Mouse (Mus musculus) ES-Bruce4 (cell line): ENCODE data around the gene Abcc4.
"Not testable (repeated sequence)": the region's sequence is repeated elsewhere in the genome, so short reads cannot be mapped to it uniquely, and the experiment has no call there.

Experiments
- CTCF ChIP-seq: IDR thresholded peaks from one replicate; pipeline ENCODE4 v1.8.1; 2011; ENCODE audit warnings: low read depth, low read length
- EP300 ChIP-seq: IDR thresholded peaks from 2 replicates; pipeline ENCODE4 v1.6.1; 2011; ENCODE audit warnings: low read depth, low read length; ENCODE audit not compliant: insufficient read depth
- POLR2A ChIP-seq: IDR thresholded peaks from one replicate; pipeline ENCODE4 v1.8.1; 2011; ENCODE audit warnings: low read length; ENCODE audit not compliant: insufficient read depth

DNA sequence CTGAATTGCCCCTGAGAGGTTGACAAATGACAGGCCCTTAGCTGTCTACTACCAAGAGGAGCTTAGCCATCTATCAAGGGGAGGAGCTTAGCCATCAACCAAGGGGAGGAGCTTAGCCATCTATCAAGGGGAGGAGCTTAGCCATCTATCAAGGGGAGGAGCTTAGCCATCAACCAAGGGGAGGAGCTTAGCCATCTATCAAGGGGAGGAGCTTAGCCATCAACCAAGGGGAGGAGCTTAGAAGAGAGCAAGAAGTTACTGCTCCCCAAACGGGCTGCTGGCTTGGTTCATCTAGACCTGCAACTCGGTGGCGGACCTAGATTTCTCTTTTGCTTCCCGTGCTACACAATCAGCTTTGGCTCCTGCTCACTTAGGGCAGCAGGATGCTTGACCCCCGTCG lies 194.3 kb downstream of the Abcc4 start:
- not testable (repeated sequence) for TF ChIP-seq CTCF, POLR2A, EP300
